In the genomic region with DNA sequence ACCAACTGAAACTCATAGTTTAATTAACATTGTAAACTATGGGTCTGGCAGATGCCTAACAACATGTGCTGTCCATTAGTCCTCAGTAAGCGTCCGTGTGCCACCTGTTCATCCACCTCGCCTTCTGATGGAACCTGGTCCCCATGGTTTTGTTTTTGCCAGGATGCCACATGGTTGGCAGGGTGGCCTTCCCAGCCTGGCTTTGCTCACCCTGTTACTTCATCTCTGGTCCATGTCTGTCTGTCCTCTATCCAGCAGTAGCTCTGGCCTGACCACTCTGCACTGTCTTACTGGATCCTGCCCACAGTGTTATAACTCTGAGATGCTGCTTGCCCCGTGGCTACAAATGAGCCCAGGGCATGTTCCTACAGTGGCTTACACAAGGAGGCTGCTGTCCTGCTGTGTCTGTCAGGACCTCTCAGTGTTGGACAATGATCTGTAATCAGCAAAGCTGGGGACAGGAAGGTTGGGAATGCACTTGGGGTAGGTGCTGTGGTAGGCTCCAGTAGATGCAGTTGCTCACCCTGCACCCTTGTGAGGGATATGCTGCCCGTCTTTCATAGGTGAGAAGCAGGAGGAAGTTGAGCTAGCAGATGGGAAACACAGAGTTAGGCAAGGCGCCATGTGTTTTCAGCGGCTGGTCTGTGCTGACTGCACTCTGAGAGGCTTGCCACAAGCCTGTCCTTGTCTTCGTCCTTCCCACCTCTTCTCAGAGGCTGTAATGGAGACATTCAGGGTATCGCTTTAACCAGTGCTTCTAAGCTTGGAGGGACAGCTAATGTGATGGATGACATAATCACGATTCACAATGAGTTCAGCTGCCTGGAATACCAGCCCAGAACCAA, we compare ENCODE assay signal across 10 mouse cellular contexts.
DNase-seq lines count a peak whose midpoint lies in the region; ATAC-seq and TF ChIP-seq lines count a peak whose summit lies in the region.
"Had no signal": no experiment of that assay in that cellular context is flagged by ENCODE, and none has a peak within 500 bp of the region (broad histone marks: within the 10 kb centered on the region; RNA-seq: fewer than 3 reads in every experiment).

No protein-coding gene starts in this region.

- intact Hi-C loops in left cerebral cortex, postnatal 10 days (cut with DNase I) = no loop called here

- peaks cover 9% of the 10 kb centered on the region; the same call in 1 of the 2 replicates for H3K4me1 ChIP-seq in midbrain, postnatal 0 days (ENCODE audit: insufficient read depth, low read length)
- H3K4me1 ChIP-seq in midbrain, embryonic 13.5 days (replicated peaks) = peaks cover 58% of the 10 kb centered on the region

- no peak overlapping the region for H3K9ac ChIP-seq in midbrain, postnatal 0 days (replicated peaks; ENCODE audit: low read length, poor library complexity, severe bottlenecking)
- no peak overlapping the region for H3K9ac ChIP-seq in midbrain, embryonic 13.5 days (replicated peaks)
- H3K9ac ChIP-seq: lung, embryonic 14.5 days had no signal

- no peak overlapping the region for H3K4me3 ChIP-seq in midbrain, postnatal 0 days (ENCODE audit: low read depth, low read length)
- H3K4me3 ChIP-seq in midbrain, embryonic 13.5 days (replicated peaks) = no peak overlapping the region

- no peak overlapping the region for H3K4me2 ChIP-seq in midbrain, postnatal 0 days (ENCODE audit: low read depth, low read length, poor library complexity, severe bottlenecking)
- no peak overlapping the region for H3K4me2 ChIP-seq in midbrain, embryonic 13.5 days (replicated peaks)
- H3K4me2 ChIP-seq: lung, embryonic 14.5 days had no signal

- WGBS in midbrain, postnatal 0 days = 76% methylated on average over 10 of the region's 10 CpGs
- WGBS in midbrain, embryonic 13.5 days = 78% methylated on average over 10 of the region's 10 CpGs

- ATAC-seq in midbrain, postnatal 0 days (ENCODE audit: low FRiP score) = no peak
- no peak for ATAC-seq in midbrain, embryonic 13.5 days
- ATAC-seq: Patski had no signal

- no peaks in the 10 kb centered on the region for H3K9me3 ChIP-seq in midbrain, postnatal 0 days (ENCODE audit: low read length)
- no peaks in the 10 kb centered on the region for H3K9me3 ChIP-seq in midbrain, embryonic 13.5 days

- no peak overlapping the region for H3K27ac ChIP-seq in midbrain, postnatal 0 days (ENCODE audit: low read depth, low read length)
- H3K27ac ChIP-seq in midbrain, embryonic 13.5 days = no peak overlapping the region

- H3K27me3 ChIP-seq in midbrain, postnatal 0 days (ENCODE audit: insufficient read depth, low read length) = no peaks in the 10 kb centered on the region
- no peaks in the 10 kb centered on the region for H3K27me3 ChIP-seq in midbrain, embryonic 13.5 days
- H3K27me3 ChIP-seq: Patski had no signal

- H3K36me3 ChIP-seq in midbrain, postnatal 0 days (ENCODE audit: insufficient read depth, low read length) = no peaks in the 10 kb centered on the region
- no peaks in the 10 kb centered on the region for H3K36me3 ChIP-seq in midbrain, embryonic 13.5 days

- peak; percentile 62 for DNase-seq in midbrain, postnatal 0 days (ENCODE audit: low spot score)
- peak; percentile 32 to 48 for DNase-seq in frontal cortex, postnatal 14 days (ENCODE audit: low spot score in 2 of 2)
- peak; percentile 42 to 49 for DNase-seq in left cerebral cortex, postnatal 10 days (ENCODE audit: extremely low spot score in 1 of 2, low spot score in 2 of 2)
- DNase-seq in thymus, postnatal 36 days = peak; percentile 63 to 67
- DNase-seq in lung, postnatal 36 days = no peak
- DNase-seq in embryo, embryonic 9.5 days (ENCODE audit: extremely low spot score) = no peak
- no peak for DNase-seq in adrenal gland, postnatal 4 days (ENCODE audit: low spot score in 2 of 2)
- DNase-seq: lung, embryonic 14.5 days had no signal

- no peak for TF ChIP-seq CTCF in midbrain, postnatal 0 days (IDR thresholded peaks at IDR 0.05)

Comparison
In these comparisons a context has a peak if more than half of its experiments do, and no peak if none do; other contexts are left out.
1. DNase-seq: peak in midbrain, postnatal 0 days (single experiment), frontal cortex, postnatal 14 days (2 of 2), left cerebral cortex, postnatal 10 days (2 of 2) and thymus, postnatal 36 days (2 of 2); none in lung, postnatal 36 days (single experiment), embryo, embryonic 9.5 days (single experiment) and adrenal gland, postnatal 4 days (0 of 2).